Mouse (Mus musculus): ENCODE measurements at regions not wholly inside any gene's neighbourhood (a gene's known extent, or its start where the extent isn't known, plus 50 kb on each side); places are given as distances from the start of the nearest gene placed in this dataset.

DNA sequence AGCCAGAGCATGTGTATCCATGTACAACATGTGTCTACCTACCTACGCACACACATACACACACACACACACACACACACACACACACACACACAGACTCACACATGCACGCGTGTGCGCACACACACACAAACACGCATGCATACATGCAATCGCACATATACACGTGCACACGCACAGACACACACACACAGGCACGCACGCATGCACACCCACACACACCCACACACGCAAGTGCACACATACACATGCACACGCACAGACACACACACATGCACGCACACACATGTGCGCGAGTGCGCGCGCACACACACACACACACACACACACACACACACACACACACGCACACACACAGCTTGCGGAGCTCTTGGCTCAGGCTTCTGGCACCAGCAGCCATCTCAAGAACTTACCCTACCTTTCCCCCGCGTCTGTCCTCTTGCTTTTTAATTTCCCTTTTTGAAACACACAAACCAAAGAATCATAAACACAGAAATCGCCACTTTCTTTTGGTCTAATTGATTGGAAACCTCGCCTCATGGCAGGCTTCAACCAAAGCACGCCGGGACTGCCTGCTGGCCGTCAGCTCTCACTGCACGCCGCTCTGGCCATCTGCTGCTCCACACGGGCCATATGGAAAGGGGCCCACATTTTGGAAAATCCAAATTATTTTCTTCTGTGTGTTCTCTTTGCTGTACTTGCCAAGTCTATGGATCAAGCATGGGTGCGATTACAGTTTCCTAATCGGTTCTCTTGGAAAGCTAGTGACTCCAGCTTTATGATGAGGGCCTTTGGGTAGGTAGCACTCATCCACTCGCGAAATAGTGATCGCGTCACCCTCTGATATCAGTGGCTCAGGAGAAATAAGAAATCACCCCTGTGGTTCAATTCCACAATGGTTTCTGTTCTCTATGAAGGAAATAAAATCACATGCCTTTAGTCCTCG lies 127.9 kb upstream of the Gm9833 start:
- H3K4me1 ChIP-seq (ENCODE audit: control insufficient read depth in 2 of 2, insufficient read depth in 2 of 2, low read length in 2 of 2): no peaks in the 10 kb centered on the region
- no peak overlapping the region for H3K4me3 ChIP-seq (ENCODE audit: control insufficient read depth in 1 of 2, insufficient read depth in 1 of 2, low read depth in 1 of 2, low read length in 2 of 2)
- H3K9me3 ChIP-seq (ENCODE audit: control insufficient read depth, low read length): no peaks in the 10 kb centered on the region
- no peak overlapping the region for H3K4me2 ChIP-seq (ENCODE audit: low read length)
- H3K27ac ChIP-seq (replicated peaks in 1 of 2; ENCODE audit: control insufficient read depth in 1 of 2, insufficient read depth in 1 of 2, low read depth in 2 of 2, low read length in 2 of 2): no peak overlapping the region
- H3K9ac ChIP-seq (ENCODE audit: low read length): no peak overlapping the region
- ATAC-seq (ENCODE audit: insufficient number of reproducible peaks, insufficient read depth, low FRiP score, low read depth): no peak
- WGBS: 93% methylated on average over 37 of the region's 37 CpGs
- H3K36me3 ChIP-seq (ENCODE audit: control insufficient read depth, insufficient read depth, low read length): no peaks in the 10 kb centered on the region
- no peaks in the 10 kb centered on the region for H3K27me3 ChIP-seq (ENCODE audit: control insufficient read depth, insufficient read depth, low read length)

DNA sequence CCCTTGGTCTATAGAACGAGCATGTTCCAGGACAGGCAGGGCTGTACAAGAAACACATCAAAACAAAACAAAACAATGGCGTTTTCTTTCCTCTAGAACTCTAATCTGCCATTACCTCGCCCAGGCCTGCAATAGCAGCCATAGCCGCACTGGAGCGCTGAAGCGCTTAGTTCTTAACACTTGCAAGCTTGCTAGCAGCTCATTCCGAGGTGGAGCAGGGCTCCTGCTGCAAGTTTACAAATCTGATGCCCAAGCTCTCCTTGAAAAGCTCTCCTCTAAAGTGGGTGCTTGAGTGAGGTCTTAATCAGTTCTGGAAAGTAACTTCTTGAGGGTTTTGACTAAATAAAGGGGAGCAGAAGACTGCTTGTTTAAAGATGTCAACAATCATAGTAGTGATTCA lies 127.2 kb upstream of the Gm9833 start:
- H3K4me1 ChIP-seq (ENCODE audit: control insufficient read depth in 2 of 2, insufficient read depth in 2 of 2, low read length in 2 of 2): no peaks in the 10 kb centered on the region
- H3K27ac ChIP-seq (replicated peaks in 1 of 2; ENCODE audit: control insufficient read depth in 1 of 2, insufficient read depth in 1 of 2, low read depth in 2 of 2, low read length in 2 of 2): no peak overlapping the region
- no peaks in the 10 kb centered on the region for H3K36me3 ChIP-seq (ENCODE audit: control insufficient read depth, insufficient read depth, low read length)
- no peaks in the 10 kb centered on the region for H3K9me3 ChIP-seq (ENCODE audit: control insufficient read depth, low read length)
- no peaks in the 10 kb centered on the region for H3K27me3 ChIP-seq (ENCODE audit: control insufficient read depth, insufficient read depth, low read length)
- WGBS: 37% methylated on average over 7 of the region's 7 CpGs
- no peak overlapping the region for H3K4me3 ChIP-seq (ENCODE audit: control insufficient read depth in 1 of 2, insufficient read depth in 1 of 2, low read depth in 1 of 2, low read length in 2 of 2)
- H3K9ac ChIP-seq (ENCODE audit: low read length): no peak overlapping the region
- no peak for ATAC-seq (ENCODE audit: insufficient number of reproducible peaks, insufficient read depth, low FRiP score, low read depth)
- H3K4me2 ChIP-seq (ENCODE audit: low read length): no peak overlapping the region

Data from heart, embryonic 14.5 days (tissue).